Mouse (Mus musculus): Measurements from ENCODE around the gene Lmo3. TPM values are rescaled to one million over a fixed set of nuclear protein-coding genes. Genes with fewer than 3 reads are reported as not detected.

Gene Lmo3
- total RNA-seq (2015): not detected in 2 replicates
- total RNA-seq (2017): not detected in 2 replicates

DNA sequence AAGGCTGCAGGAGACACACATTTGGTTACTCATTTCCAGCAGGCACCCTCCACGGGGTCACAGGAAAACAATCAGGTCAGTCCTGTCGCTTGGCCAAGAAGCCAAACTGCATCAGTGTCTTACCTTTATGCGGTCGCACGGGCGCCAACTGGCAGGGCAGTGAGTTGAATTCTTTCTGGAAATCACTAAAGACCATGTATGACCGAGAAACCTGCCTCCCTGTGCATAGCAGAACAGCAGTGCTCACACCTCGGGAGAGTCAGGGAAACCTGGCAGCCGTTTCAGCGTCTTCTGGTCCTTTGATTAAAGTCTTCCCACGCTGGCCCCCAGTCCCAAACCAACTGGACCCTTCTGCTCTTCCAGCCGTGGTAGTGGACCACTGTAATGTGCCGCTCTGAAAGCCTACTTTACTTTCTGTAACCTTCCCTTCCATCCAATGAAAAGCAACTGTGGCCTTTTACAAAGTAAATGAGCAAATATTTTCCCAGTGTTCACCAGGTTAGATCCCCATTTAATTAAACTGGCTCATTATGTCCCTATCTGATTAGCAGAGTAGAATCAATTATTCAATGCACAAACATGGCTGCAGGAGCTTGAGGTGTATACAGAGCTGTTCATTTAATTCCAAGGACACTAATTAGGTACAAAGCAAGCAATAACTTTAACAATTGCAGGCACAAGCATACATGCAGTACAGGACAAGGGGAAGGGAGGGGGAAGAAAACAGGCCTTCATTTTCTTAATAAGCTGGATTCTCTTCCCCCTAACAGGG, at the start of gene Lmo3:
TSS of gene Lmo3 (minus strand) at position 235 of the 772 bp plus-strand sequence.
- ATAC-seq (replicated peaks; ENCODE audit: poor library complexity): no peak

DNA sequence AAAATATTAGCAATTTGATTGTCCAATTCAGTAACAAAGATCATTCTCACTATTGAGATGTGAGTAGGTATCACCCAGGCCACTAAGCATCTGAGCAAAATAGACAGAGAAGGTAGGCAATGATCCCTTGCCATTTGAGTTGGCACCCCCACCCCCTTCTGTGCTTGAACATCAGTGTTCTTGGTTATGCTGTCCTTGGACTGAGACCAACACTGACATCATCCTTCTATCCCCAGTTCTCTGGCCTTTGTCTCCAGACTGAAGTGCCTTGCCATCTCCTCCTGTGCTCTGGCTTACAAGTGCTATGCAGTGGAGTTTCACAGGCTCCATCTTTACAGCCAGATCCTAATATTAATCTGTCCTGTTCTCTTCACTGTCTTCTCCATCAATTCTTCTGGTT, 39.0 kb upstream of the Lmo3 start:
- no peak for ATAC-seq (replicated peaks; ENCODE audit: poor library complexity)

- ATAC-seq (replicated peaks; ENCODE audit: poor library complexity): no peak
Measured at GRCm38 (mm10) chr6:138618396-138618795, 36.6 kb upstream of the Lmo3 start.

DNA sequence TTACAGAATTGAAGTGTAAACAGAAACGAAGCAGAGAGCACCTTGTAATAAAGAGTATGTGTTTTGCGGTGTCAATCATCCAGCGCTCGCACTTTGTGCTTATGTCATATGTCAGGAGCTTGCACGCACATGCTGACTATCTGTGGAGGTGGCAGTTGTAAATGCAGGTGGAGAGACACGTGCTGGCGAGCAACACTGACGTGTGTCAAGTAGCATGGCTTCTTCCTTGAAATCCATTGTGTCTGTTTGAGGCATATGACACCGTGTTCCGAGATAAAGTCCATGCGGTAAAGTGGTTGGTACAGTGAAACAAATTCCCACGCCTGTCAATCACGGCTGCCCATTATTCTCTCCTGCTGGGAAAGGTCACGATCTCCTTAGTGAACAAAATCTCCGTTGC, 15.2 kb upstream of the Lmo3 start:
- no peak for ATAC-seq (replicated peaks; ENCODE audit: poor library complexity)

- ATAC-seq (replicated peaks; ENCODE audit: poor library complexity): no peak
Measured at GRCm38 (mm10) chr6:138595991-138596698, 14.4 kb upstream of the Lmo3 start.

GRCm38 (mm10) chr6:138583314-138583713, 1.5 kb upstream of the Lmo3 start:
- ATAC-seq (replicated peaks; ENCODE audit: poor library complexity): no peak

DNA sequence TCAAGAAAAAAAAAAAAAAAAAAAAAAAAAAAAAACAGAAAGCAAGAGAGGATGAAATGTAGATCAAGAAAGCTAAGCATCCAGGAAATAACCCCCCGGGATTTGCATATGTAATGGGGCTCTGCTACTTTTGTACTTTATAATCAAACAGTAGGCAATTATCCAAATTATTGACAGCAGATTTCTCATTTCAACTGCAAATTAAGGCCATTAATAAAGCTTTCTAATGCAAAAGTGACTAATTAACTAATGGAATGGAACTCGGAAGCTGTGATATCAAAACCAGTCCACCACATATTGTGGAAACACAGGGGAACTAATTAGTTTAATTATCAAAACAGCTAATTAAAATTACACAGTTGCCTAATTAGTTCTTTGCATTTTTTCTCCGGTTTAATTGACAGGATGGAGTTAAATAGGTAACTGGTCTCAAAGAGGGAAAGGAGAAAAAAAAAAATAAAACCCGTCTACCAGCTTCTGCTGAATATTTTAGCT, 785 bp upstream of the Lmo3 start:
- no peak for ATAC-seq (replicated peaks; ENCODE audit: poor library complexity)

DNA sequence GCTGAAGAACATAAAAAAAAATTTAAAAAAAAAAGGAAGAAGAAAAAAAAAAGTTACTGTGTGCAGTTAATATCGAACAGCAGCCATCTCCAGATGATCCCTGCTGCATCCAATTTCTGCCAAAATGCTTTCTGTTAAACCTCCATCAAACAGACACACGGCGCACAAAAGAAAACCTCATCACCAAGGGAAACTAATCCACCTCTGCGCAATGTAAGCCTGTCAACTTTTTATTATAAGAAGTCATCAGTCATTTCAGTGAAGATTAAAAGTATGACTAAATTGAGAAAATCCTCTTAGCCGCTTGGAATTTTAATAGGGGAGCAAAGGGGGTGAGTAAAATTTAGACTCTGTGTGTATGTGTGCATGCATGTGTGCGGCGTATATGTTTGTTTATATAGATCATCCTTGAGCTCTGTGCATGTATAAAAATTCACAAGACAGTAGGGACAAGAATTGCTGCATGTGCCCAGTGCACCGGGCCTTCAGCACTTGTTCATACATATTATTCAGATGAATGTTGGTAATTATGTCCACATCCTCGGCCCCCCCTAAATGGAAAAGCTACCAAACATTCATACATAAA, 1.2 kb downstream of the Lmo3 start:
- no peak for ATAC-seq (replicated peaks; ENCODE audit: poor library complexity)

GRCm38 (mm10) chr6:138563416-138563815, 18.4 kb downstream of the Lmo3 start:
- no peak for ATAC-seq (replicated peaks; ENCODE audit: poor library complexity)

GRCm38 (mm10) chr6:138552144-138552543, 29.6 kb downstream of the Lmo3 start:
- no peak for ATAC-seq (replicated peaks; ENCODE audit: poor library complexity)

GRCm38 (mm10) chr6:138534879-138535278, 46.9 kb downstream of the Lmo3 start:
- no peak for ATAC-seq (replicated peaks; ENCODE audit: poor library complexity)

DNA sequence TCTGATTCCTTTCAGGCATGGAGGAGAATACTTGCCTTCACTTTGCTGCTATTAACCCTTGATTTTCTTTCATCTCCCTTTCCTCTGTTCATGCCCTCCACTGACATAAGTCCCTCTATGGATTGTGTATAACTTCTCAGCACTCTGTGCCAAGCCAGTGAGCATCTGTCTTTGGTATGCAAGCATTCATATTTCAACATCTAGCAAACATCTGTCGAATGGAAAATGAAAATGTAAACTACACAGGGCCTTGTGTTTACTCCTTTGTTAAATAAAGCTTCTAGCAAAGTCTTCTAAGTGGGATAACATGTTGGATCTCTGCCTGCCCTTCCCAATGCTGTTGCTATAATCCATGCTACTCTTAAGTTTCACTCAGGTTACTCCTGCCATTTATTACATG, 75.1 kb downstream of the Lmo3 start:
- no peak for ATAC-seq (replicated peaks; ENCODE audit: poor library complexity)

DNA sequence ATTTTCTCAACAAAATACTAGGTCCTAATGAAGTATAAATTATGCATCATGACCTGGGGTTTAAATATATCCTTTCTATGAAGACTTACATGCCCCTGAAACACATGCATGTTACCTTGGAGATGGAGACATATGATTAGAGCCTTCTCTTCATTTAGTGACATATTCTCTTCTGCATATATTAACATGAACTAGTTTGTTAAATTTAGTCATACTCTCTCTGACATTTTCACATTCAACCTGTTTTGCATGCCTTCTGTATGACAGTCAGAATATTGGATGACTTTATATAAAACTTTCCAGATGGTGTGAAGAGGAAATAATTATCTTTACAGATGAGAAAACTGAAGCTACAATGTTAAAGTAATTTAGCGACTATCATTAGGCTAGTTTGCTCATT, 77.8 kb downstream of the Lmo3 start:
- no peak for ATAC-seq (replicated peaks; ENCODE audit: poor library complexity)

- ATAC-seq (replicated peaks; ENCODE audit: poor library complexity): no peak
Measured at GRCm38 (mm10) chr6:138482834-138483233, 98.9 kb downstream of the Lmo3 start.

- ATAC-seq (replicated peaks; ENCODE audit: poor library complexity): peak; percentile 99
Measured at GRCm38 (mm10) chr6:138477611-138478010, 104.2 kb downstream of the Lmo3 start.

DNA sequence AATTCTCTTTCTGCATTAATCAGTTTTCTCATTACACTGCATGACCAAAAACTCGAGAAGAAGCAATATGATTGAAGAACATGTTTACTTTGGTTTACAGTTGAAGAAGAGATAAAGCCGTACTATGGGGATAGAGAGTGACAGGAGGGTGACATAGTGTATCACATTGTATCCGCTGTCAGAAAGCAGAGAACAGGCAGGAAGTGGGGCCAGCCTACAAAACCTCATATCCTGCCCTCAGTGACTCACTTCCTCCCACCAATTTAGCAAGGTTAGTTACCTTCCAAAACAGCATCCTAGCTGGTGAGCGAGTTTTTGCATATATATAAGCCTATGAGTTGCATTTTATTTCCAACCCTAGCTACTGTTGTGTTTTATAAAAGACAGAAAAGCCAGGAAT, 112.6 kb downstream of the Lmo3 start:
- no peak for ATAC-seq (replicated peaks; ENCODE audit: poor library complexity)

GRCm38 (mm10) chr6:138444515-138445048, 137.2 kb downstream of the Lmo3 start:
- ATAC-seq (replicated peaks; ENCODE audit: poor library complexity): no peak

DNA sequence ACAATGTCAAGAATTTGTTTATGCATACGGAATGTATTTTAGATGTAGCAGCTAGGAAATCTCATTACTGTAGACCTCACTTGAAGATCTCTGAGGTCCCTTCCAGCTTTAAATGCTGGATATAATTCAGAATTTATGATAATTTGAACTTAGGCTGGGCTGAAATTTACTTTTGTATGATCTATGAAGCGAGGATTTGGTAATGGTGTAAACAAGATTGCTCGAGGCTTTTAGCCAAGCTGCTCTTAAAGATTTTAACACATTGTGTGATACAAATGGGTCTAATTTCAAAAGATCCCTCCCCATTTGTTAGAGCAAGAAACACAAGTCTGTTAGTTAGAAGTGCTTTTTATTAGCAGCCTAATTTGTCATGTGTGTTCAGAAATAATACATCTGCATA, 144.4 kb downstream of the Lmo3 start:
- ATAC-seq (replicated peaks; ENCODE audit: poor library complexity): no peak

DNA sequence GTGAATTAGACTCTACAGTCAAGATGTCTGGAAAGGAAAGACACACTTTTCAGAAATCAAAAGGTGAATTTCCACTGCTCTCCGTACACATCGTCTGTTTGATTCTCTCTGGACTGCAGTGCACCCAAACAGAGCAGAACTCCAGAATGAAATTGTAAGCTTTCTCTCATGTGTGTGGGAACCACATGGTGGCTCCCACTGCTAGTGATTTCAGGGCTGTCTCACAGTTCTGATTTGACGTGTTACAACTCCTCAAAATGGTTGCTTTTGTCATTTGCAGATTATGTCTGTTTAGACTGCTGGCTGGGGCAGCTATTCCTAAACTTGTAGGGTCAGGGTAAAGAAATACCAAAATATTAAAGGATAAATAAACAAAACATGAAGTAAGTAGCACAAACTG, 145.0 kb downstream of the Lmo3 start:
- no peak for ATAC-seq (replicated peaks; ENCODE audit: poor library complexity)

GRCm38 (mm10) chr6:138427394-138427793, 154.4 kb downstream of the Lmo3 start:
- no peak for ATAC-seq (replicated peaks; ENCODE audit: poor library complexity)

GRCm38 (mm10) chr6:138426894-138427293, 154.9 kb downstream of the Lmo3 start:
- ATAC-seq (replicated peaks; ENCODE audit: poor library complexity): no peak

Data from megakaryocyte progenitor cell, adult 5-6 weeks (primary cell).